Mouse (Mus musculus) embryo, embryonic 11 days (tissue): ENCODE data around the gene Fgf9.

Source experiments
- DNase-seq: peaks from one replicate; pipeline ENCODE4 v3.0.0-alpha.2; 2015

The Fgf9 gene

GRCm38 (mm10) chr14:58070481-58071119 lies at the start of gene Fgf9:
Gene Fgf9 (plus strand): TSS chr14:58070547.
- DNase-seq = peak; percentile 58

- DNase-seq = peak; percentile 66
Observed at GRCm38 (mm10) chr14:58034567-58034966, 35.8 kb upstream of the Fgf9 start.

GRCm38 (mm10) chr14:58036174-58036573 lies 34.2 kb upstream of the Fgf9 start:
- DNase-seq = peak; percentile 31

GRCm38 (mm10) chr14:58046639-58047284 lies 23.6 kb upstream of the Fgf9 start:
- no peak for DNase-seq

GRCm38 (mm10) chr14:58050691-58051090 lies 19.7 kb upstream of the Fgf9 start:
- no peak for DNase-seq

GRCm38 (mm10) chr14:58067586-58067985 lies 2.8 kb upstream of the Fgf9 start:
- DNase-seq = no peak

GRCm38 (mm10) chr14:58068641-58069040 lies 1.7 kb upstream of the Fgf9 start:
- no peak for DNase-seq

- peak; percentile 29 for DNase-seq
Observed at GRCm38 (mm10) chr14:58069927-58070326, 420 bp upstream of the Fgf9 start.

GRCm38 (mm10) chr14:58071120-58071641 lies 834 bp downstream of the Fgf9 start:
- DNase-seq = peak; percentile 70

GRCm38 (mm10) chr14:58071830-58072770 lies 1.8 kb downstream of the Fgf9 start:
- peak; percentile 91 for DNase-seq

- DNase-seq = peak; percentile 35
Observed at GRCm38 (mm10) chr14:58072771-58073501, 2.6 kb downstream of the Fgf9 start.

GRCm38 (mm10) chr14:58073936-58074335 lies 3.6 kb downstream of the Fgf9 start:
- peak; percentile 27 for DNase-seq

GRCm38 (mm10) chr14:58074621-58075432 lies 4.5 kb downstream of the Fgf9 start:
- DNase-seq = peak; percentile 64

GRCm38 (mm10) chr14:58075433-58076029 lies 5.2 kb downstream of the Fgf9 start:
- DNase-seq = peak; percentile 61

GRCm38 (mm10) chr14:58076030-58076521 lies 5.7 kb downstream of the Fgf9 start:
- peak; percentile 87 for DNase-seq

GRCm38 (mm10) chr14:58076726-58077255 lies 6.4 kb downstream of the Fgf9 start:
- DNase-seq = no peak

GRCm38 (mm10) chr14:58079471-58079870 lies 9.1 kb downstream of the Fgf9 start:
- DNase-seq = no peak

- DNase-seq = no peak
Observed at GRCm38 (mm10) chr14:58081955-58082354, 11.6 kb downstream of the Fgf9 start.

GRCm38 (mm10) chr14:58084240-58084639 lies 13.9 kb downstream of the Fgf9 start:
- no peak for DNase-seq

- no peak for DNase-seq
Observed at GRCm38 (mm10) chr14:58087326-58087725, 17.0 kb downstream of the Fgf9 start.

GRCm38 (mm10) chr14:58089486-58089885 lies 19.1 kb downstream of the Fgf9 start:
- no peak for DNase-seq
